Mouse (Mus musculus) limb, embryonic 11.5 days (tissue): ENCODE data around the gene Shank2. TPM values are rescaled to one million over a fixed set of nuclear protein-coding genes. Genes with fewer than 3 reads are reported as not detected.

Experiments
- ATAC-seq: fragments of 200-750 bp; cut with Nextera tagmentation; 2 replicates; pipeline ENCODE4 v1.8.0; 2017; ENCODE audit warnings: low read depth; ENCODE audit not compliant: insufficient number of reproducible peaks, low FRiP score, low TSS enrichment
- DNase-seq: peaks from one replicate; pipeline ENCODE4 v3.0.0-alpha.2; 2015; ENCODE audit warnings: low spot score
- H3K27ac ChIP-seq: fragments of 300-500 bp; sonication (generic); replicated peaks from 2 replicates; pipeline ENCODE4 v1.5.1; 2014; ENCODE audit warnings: low read depth, mild to moderate bottlenecking, low read length
- H3K27me3 ChIP-seq: fragments of 300-500 bp; sonication (generic); 2 replicates; pipeline ENCODE4 v1.6.1; 2014; ENCODE audit warnings: mild to moderate bottlenecking, low read length, mixed read lengths; ENCODE audit not compliant: control insufficient read depth, insufficient read depth
- H3K36me3 ChIP-seq: fragments of 300-500 bp; sonication (generic); 2 replicates; pipeline ENCODE4 v1.6.1; 2014; ENCODE audit warnings: mild to moderate bottlenecking, low read length, moderate library complexity, mixed read lengths; ENCODE audit not compliant: control insufficient read depth, insufficient read depth
- H3K4me1 ChIP-seq: fragments of 300-500 bp; sonication (generic); 2 replicates; pipeline ENCODE4 v1.6.1; 2014; ENCODE audit warnings: low read length, mixed read lengths; ENCODE audit not compliant: control insufficient read depth, insufficient read depth
- H3K4me2 ChIP-seq: fragments of 300-500 bp; sonication (generic); 2 replicates; pipeline ENCODE4 v1.6.1; 2014; ENCODE audit warnings: low read depth, mild to moderate bottlenecking, moderate library complexity; ENCODE audit not compliant: severe bottlenecking
- H3K4me3 ChIP-seq: fragments of 300-500 bp; sonication (generic); 2 replicates; pipeline ENCODE4 v1.5.1; 2014; ENCODE audit warnings: low read depth, low read length
- H3K9ac ChIP-seq: fragments of 300-500 bp; sonication (generic); 2 replicates; pipeline ENCODE4 v1.6.1; 2014; ENCODE audit warnings: mild to moderate bottlenecking, low read length
- H3K9me3 ChIP-seq: fragments of 300-500 bp; sonication (generic); 2 replicates; pipeline ENCODE4 v1.6.1; 2016; ENCODE audit warnings: low read length; ENCODE audit not compliant: control insufficient read depth
- WGBS: fragments of 180-500 bp; shearing (Covaris S2); extraction: QIAGEN DNeasy Blood & Tissue Kit; methylation state at CpG from one replicate; pipeline ENCODE4 v1.1.7; 2014; 5-methylcytosine and 5-hydroxymethylcytosine counted together
- polyA plus RNA-seq: library from polyadenylated mRNA; unstranded; fragments of >200 nt; fragmentation: Nextera tagmentation; extraction: Ambion mirVana; gene quantifications from 2 replicates; pipeline ENCODE4 v1.2.1, GENCODE M21; 2014

Shank2 gene
- polyA plus RNA-seq, 1 experiment from 2014 or later: 0.68 TPM

DNA sequence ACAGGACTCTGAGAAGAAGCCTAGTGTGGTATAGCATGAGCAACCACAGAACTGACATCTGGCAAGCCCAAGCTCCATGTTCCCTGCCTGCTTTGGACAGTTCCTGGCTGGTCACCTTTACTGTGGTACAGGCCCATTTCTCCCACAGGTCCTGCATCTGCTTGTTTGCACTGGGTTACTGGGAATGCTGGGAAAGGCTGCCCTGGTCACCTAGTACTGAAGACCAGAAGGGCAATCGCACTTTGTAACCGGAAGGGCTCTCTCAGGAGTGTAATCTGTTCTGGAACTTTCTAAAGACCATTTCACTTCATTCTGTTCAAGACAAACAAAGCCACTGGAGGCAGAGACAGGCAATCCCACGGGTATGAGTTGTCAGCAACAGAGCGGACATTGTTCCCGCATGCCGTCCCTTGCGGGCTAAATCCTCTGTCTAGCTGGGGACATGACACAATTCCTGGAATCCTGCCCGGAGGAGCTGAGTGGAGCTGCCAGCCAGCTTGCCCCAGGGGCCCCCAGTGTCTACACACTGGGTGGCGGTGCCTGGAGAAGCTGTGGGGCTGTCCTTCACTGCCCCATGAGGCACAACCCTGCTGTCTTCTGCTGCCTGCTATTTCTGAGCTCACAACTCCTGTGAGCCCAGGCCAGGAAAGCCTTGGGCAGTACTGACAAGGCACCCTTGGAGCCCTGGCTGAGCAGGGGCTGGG is 36.4 kb downstream of the Shank2 start:
- no peaks in the 10 kb centered on the region for H3K4me1 ChIP-seq
- H3K27me3 ChIP-seq: no peaks in the 10 kb centered on the region
- no peak overlapping the region for H3K4me3 ChIP-seq
- no peak overlapping the region for H3K27ac ChIP-seq
- 77% methylated on average over 9 of the region's 9 CpGs for WGBS
- no peak for DNase-seq
- H3K9me3 ChIP-seq: no peaks in the 10 kb centered on the region
- H3K36me3 ChIP-seq: no peaks in the 10 kb centered on the region
- no peak overlapping the region for H3K4me2 ChIP-seq
- H3K9ac ChIP-seq: no peak overlapping the region
- ATAC-seq: no peak

DNA sequence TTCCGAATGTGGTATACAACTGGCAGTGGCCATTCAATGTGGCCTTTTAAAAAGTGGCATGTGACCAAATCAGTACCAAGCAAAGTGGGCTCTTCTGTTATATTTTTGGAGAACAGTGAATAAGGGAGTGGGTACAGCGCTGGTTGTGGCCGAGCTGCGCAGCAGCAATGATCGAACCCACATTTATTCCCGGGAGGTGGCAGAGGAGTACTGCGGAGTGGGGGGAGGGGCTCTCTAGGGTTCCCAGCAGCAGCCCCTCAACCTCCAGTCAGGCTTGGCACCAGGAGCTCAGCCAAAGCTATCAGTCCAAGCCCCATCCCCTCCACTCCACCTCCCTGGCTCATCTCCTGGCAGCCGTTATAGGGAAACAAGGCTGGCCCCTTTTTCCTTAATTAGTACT is 37.0 kb downstream of the Shank2 start:
- Histone ChIP-seq H3K9me3 (no peaks in the 10 kb centered on the region), H3K27me3 (no peaks in the 10 kb centered on the region), H3K9ac (no peak overlapping the region), H3K4me3 (no peak overlapping the region), H3K4me1 (no peaks in the 10 kb centered on the region), H3K4me2 (no peak overlapping the region), H3K27ac (no peak overlapping the region), H3K36me3 (no peaks in the 10 kb centered on the region)
- ATAC-seq (no peak), DNase-seq (no peak)
- 71% methylated on average over 8 of the region's 8 CpGs for WGBS

GRCm38 (mm10) chr7:144040328-144040727 is 38.6 kb downstream of the Shank2 start:
- WGBS: 68% methylated on average over 3 of the region's 3 CpGs
- H3K9me3 ChIP-seq: no peaks in the 10 kb centered on the region
- no peak for ATAC-seq

GRCm38 (mm10) chr7:144052076-144052475 is 50.3 kb downstream of the Shank2 start:
- Histone ChIP-seq H3K4me3 (no peak overlapping the region), H3K36me3 (no peaks in the 10 kb centered on the region), H3K27me3 (no peaks in the 10 kb centered on the region), H3K4me2 (no peak overlapping the region), H3K4me1 (no peaks in the 10 kb centered on the region), H3K9me3 (no peaks in the 10 kb centered on the region), H3K9ac (no peak overlapping the region), H3K27ac (no peak overlapping the region)
- ATAC-seq (no peak), DNase-seq (peak; percentile 48)
- 5% methylated on average over 12 of the region's 12 CpGs for WGBS

More at GRCm38 (mm10) chr7:144040328-144040727, 38.6 kb downstream of the Shank2 start:
- Histone ChIP-seq H3K4me1 (no peaks in the 10 kb centered on the region), H3K4me2 (no peak overlapping the region), H3K27ac (no peak overlapping the region), H3K27me3 (no peaks in the 10 kb centered on the region), H3K9ac (no peak overlapping the region), H3K4me3 (no peak overlapping the region), H3K36me3 (no peaks in the 10 kb centered on the region)
- DNase-seq: no peak

DNA sequence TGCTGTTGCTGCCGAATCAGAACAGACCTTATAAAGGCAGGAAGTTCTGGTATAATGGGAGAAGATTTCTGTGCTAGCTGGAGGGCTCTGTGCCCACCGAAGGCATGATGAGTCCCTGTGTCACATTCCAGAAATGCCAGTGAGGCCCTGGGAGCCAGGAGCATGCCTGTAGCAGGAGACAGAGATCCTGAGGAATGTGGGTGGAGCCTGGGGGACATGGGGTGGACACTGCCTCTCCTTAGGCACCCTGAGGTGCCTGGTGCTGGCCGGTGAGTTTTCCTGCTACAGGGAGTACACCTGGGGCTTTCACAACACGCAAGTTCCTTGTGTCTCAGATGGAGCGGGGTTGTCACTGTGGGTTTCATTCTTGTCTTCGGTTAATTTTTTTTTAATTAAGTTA is 53.5 kb downstream of the Shank2 start:
- H3K4me1 ChIP-seq: no peaks in the 10 kb centered on the region
- no peak overlapping the region for H3K9ac ChIP-seq
- H3K27me3 ChIP-seq: no peaks in the 10 kb centered on the region
- DNase-seq: no peak
- H3K36me3 ChIP-seq: no peaks in the 10 kb centered on the region
- ATAC-seq: no peak
- no peak overlapping the region for H3K4me3 ChIP-seq
- H3K4me2 ChIP-seq: no peak overlapping the region
- H3K27ac ChIP-seq: no peak overlapping the region
- no peaks in the 10 kb centered on the region for H3K9me3 ChIP-seq
- WGBS: 67% methylated on average over 6 of the region's 6 CpGs

DNA sequence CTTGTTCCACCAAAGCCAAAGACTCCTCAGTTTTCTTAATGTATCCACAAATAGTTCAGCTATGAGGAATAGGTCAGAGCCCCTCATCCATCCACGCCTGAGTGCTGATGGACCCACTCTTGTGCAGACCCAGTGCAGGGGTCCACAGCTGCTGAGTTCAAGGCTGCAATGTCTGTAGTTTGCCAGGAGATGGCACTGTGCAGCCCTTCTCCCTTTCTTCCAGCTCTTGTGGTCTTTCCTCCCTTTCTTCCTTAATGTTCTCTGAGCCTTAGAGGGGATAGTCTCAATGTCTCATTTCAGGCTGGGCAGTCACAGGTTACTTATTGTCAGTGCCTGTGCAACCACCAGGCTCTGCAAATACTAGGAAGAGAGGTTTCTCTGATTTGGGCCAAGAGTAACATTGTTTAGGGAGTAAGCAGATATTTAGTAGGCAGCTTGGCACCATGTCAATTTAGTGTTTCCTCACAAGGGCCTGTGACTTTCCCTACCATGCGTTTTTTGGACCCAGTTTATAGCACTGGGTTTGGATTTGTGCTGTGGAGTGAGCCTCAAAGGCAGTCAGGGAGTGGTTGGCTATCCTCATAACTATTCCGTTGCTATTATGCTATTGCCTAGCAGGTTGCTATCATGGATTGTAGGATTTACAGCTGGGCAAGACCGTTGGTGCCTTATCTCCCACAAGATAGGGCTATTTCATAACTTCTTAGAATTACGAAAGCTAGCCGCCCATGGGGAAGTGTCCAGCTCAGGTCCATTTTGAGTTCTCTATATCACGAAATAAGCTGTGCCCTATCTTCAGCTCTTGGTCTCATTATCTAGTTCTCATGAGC is 54.2 kb downstream of the Shank2 start:
- no peak overlapping the region for H3K4me2 ChIP-seq
- H3K4me3 ChIP-seq: no peak overlapping the region
- H3K27ac ChIP-seq: no peak overlapping the region
- no peaks in the 10 kb centered on the region for H3K36me3 ChIP-seq
- whole genome bisulfite sequencing: 73% methylated on average over 7 of the region's 7 CpGs
- H3K9ac ChIP-seq: no peak overlapping the region
- DNase-seq: peak; percentile 57
- no peaks in the 10 kb centered on the region for H3K9me3 ChIP-seq
- H3K27me3 ChIP-seq: no peaks in the 10 kb centered on the region
- no peaks in the 10 kb centered on the region for H3K4me1 ChIP-seq
- ATAC-seq: no peak

GRCm38 (mm10) chr7:144070162-144070949 is 68.6 kb downstream of the Shank2 start:
- no peaks in the 10 kb centered on the region for H3K9me3 ChIP-seq
- no peaks in the 10 kb centered on the region for H3K36me3 ChIP-seq
- no peak overlapping the region for H3K4me2 ChIP-seq
- 74% methylated on average over 7 of the region's 7 CpGs for WGBS
- H3K27me3 ChIP-seq: no peaks in the 10 kb centered on the region
- no peaks in the 10 kb centered on the region for H3K4me1 ChIP-seq
- H3K27ac ChIP-seq: no peak overlapping the region
- no peak for DNase-seq
- no peak overlapping the region for H3K4me3 ChIP-seq
- no peak overlapping the region for H3K9ac ChIP-seq
- ATAC-seq: no peak

- 33% methylated on average over 1 of the region's 1 CpGs for WGBS
Measured at GRCm38 (mm10) chr7:144072219-144072618, 70.5 kb downstream of the Shank2 start.

More at GRCm38 (mm10) chr7:144072219-144072618, 70.5 kb downstream of the Shank2 start:
- no peak overlapping the region for H3K27ac ChIP-seq
- H3K9me3 ChIP-seq: no peaks in the 10 kb centered on the region
- H3K9ac ChIP-seq: no peak overlapping the region
- no peaks in the 10 kb centered on the region for H3K36me3 ChIP-seq
- H3K4me1 ChIP-seq: no peaks in the 10 kb centered on the region
- no peak overlapping the region for H3K4me3 ChIP-seq
- no peaks in the 10 kb centered on the region for H3K27me3 ChIP-seq
- ATAC-seq (no peak), DNase-seq (peak; percentile 24)
- no peak overlapping the region for H3K4me2 ChIP-seq
